Mouse (Mus musculus): ENCODE data around the gene Cplx3. TPM values are rescaled to one million over a fixed set of nuclear protein-coding genes. Genes with fewer than 3 reads are reported as not detected.

Cplx3 gene
- polyA plus RNA-seq, 1 experiment from 2014 or later, result not detected

DNA sequence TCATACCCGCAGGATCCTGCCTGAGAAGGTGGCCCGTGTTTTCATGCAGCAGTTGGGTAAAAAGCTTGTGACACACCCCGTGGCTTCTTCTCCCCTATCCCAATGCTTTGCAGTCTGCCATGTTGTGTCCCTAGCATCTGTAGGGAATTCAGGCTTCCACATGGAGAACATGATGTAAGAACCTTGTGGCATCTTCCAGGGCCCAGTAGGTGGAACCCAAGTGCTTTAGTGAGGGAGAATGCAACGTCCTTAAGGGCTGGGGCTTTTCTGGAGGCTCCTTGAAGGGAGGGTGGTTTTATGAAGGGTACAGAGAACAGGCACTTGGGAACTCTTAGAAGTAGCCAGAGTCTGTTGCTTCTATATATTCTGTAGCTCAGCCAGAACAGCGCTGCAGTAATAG, 15.4 kb downstream of the Cplx3 start:
- H3K27me3 ChIP-seq (replicated peaks), result no peaks in the 10 kb centered on the region
- H3K4me2 ChIP-seq (replicated peaks), result no peak overlapping the region; the same call in 1 of the 2 replicates
- no peak for ATAC-seq
- H3K4me3 ChIP-seq (replicated peaks), result no peak overlapping the region
- WGBS, result 47% methylated on average over 5 of the region's 5 CpGs
- no peaks in the 10 kb centered on the region for H3K9me3 ChIP-seq
- H3K9ac ChIP-seq, result no peak overlapping the region
- H3K4me1 ChIP-seq (replicated peaks), result peaks cover 9% of the 10 kb centered on the region
- H3K27ac ChIP-seq, result no peak overlapping the region
- H3K36me3 ChIP-seq, result peaks cover 18% of the 10 kb centered on the region

DNA sequence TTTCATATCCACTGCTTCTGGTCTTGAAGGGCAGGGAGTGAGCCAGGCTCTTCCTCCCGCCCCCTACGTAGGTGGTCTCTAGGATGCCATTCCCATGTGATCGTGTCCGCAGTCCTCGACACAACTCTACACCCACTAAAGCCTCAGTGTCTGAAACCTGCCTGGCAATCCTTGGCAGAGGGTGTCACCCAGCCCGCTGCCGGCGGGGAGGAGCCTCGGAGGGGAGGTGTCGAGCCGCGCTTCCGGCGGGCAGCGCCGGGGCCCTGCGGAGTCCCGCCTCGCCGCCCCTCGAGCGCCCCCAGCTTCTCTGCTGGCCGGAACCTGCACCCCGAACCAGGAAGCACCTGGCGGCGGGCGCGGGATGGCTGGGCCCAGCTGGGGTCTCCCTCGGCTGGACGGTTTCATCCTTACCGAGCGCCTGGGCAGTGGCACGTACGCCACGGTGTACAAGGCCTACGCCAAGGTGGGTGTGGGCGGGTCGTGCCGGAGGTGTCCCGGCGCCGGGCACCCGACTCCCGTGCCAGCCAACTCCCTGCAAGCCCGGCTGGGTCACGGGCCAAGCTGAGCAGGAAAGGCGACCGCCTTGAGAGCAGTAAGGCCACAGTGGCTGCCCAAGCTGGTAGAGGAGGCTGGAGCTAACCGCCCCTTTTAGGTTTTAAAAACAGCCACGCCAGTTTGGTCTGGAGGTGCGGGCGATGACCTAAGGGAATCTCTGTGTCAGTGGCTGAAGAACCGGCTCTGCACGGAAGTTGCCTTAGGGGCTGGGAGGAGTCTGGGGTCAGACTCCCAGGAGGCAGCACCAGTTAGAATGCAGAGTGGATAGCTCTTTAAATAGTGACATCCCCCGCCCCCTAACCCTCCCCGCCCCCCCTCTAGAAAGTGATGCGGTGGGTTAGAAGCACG, 16.6 kb downstream of the Cplx3 start, which contains the start of gene Ulk3:
Gene Ulk3 (plus strand): TSS at position 229 of the 903 bp plus-strand sequence.
- H3K36me3 ChIP-seq, result peaks cover 22% of the 10 kb centered on the region
- peak within 1 kb of the TSS; percentile 60 for H3K4me3 ChIP-seq (replicated peaks)
- peak within 1 kb of the TSS; percentile 77 for H3K27ac ChIP-seq
- ATAC-seq, result peak; percentile 92
- under 1% methylated on average over 58 of the region's 58 CpGs for WGBS
- H3K27me3 ChIP-seq (replicated peaks), result no peaks in the 10 kb centered on the region
- no peaks in the 10 kb centered on the region for H3K9me3 ChIP-seq
- H3K4me1 ChIP-seq (replicated peaks), result peaks cover 9% of the 10 kb centered on the region
- H3K9ac ChIP-seq, result peak within 1 kb of the TSS; percentile 73
- H3K4me2 ChIP-seq (replicated peaks), result peak within 1 kb of the TSS; percentile 84

DNA sequence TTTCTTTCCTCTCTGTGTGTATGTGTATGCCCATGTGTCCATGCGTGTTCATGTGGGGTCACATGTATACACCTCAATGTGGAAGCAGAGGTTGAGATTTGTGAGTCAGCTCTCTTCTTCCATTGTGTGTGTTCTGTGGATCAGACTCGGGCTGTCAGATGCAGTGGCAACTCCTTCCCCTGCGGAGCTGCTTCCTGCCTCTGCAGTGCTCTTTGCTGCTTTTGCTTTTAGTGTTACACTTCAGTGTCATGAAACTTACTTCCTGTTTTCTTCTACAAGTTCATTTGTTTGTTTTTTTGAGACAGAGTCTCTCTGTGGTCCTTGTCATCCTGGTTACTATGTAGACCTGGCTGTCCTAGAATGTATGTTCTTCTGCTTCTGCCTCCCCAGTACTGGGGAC, 21.1 kb downstream of the Cplx3 start:
- Histone ChIP-seq H3K27me3 (replicated peaks) (no peaks in the 10 kb centered on the region), H3K27ac (no peak overlapping the region), H3K36me3 (peaks cover 16% of the 10 kb centered on the region), H3K9ac (no peak overlapping the region), H3K9me3 (no peaks in the 10 kb centered on the region), H3K4me1 (replicated peaks) (peaks cover 9% of the 10 kb centered on the region), H3K4me2 (replicated peaks) (no peak overlapping the region), H3K4me3 (replicated peaks) (no peak overlapping the region)
- no peak for ATAC-seq
- 83% methylated on average over 3 of the region's 3 CpGs for WGBS

DNA sequence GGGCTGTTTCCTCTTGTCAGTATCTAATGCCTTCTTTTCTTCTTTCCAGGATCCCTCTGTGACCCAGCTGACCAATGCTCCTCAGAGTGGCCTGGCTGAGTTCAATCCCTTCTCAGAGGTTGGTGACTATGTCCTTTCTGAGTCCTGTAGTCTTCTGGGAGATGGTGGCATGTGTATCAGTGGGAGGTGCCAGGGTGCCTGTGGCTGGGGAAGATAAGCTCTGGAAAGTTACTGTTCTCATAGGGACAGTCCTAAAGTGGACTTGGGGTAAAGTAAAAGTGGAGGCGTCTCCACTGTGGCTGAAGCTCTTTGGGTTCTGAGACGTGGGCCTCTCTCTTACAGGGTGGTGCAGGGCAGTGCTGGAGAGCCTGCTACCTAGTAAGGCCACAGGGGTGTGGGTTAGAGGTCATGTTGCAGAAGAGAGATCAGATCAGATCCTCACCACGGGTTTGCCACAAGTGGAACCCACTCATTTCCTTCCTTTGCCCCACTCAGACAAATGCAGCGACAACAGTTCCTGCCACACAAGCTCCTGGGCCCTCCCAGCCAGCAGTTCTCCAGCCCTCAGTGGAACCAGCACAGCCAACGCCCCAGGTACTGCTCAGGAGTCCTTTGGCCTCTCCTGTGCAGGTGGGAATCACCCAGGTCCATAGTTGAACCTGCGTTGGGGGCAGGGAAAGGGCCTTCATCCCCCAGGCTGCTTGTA, 28.8 kb downstream of the Cplx3 start:
- Histone ChIP-seq H3K4me2 (replicated peaks) (no peak overlapping the region), H3K27ac (no peak overlapping the region), H3K4me3 (replicated peaks) (no peak overlapping the region), H3K27me3 (replicated peaks) (no peaks in the 10 kb centered on the region), H3K4me1 (replicated peaks) (no peaks in the 10 kb centered on the region), H3K36me3 (peaks cover 11% of the 10 kb centered on the region), H3K9ac (no peak overlapping the region), H3K9me3 (no peaks in the 10 kb centered on the region)
- WGBS, result 81% methylated on average over 6 of the region's 6 CpGs
- ATAC-seq, result no peak

DNA sequence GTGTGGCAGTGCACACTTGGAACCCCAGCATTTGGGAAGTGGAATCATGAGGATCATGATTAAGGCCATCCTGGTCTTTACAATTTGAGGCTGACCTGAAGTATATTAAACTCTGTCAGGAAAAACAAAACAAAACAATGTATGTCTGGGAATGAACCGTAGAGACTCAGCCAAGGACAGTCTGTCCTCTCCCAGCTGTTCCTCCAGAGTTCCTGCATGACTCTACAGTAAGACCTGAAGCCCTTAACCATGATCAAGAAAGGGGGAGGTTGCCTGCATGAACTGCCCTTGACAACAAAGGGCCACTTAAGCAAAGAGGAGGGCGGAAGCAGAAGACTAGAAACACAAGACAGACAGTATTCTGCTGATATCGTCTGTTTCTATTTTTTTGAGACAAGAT, 30.5 kb downstream of the Cplx3 start:
- peaks cover 11% of the 10 kb centered on the region for H3K36me3 ChIP-seq
- H3K9me3 ChIP-seq, result no peaks in the 10 kb centered on the region
- H3K4me2 ChIP-seq (replicated peaks), result no peak overlapping the region
- H3K27me3 ChIP-seq (replicated peaks), result no peaks in the 10 kb centered on the region
- no peak overlapping the region for H3K4me3 ChIP-seq (replicated peaks)
- 73% methylated on average over 3 of the region's 3 CpGs for WGBS
- H3K4me1 ChIP-seq (replicated peaks), result no peaks in the 10 kb centered on the region
- no peak overlapping the region for H3K9ac ChIP-seq
- ATAC-seq, result no peak
- H3K27ac ChIP-seq, result no peak overlapping the region

DNA sequence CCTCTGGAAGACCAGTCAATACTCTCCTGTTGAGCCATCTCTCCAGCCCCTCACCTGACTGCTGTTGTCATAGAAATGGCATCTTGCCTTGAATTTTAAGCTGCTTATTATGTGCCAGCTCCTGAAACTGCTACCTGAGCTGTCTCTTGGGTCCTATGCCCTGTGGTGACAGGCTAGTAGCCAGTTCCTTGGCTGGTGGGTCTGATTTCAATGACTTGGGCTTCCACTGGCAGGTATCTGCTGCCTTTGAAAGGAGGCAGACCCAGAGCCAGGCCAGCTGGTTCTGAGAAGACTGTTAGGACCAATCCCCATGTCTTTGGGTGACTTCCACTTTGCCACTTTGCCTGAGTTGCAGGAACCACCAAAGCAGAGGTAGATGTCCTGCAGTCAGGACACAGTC, 31.7 kb downstream of the Cplx3 start:
- no peak overlapping the region for H3K4me3 ChIP-seq (replicated peaks)
- no peak overlapping the region for H3K27ac ChIP-seq
- no peak for ATAC-seq
- no peaks in the 10 kb centered on the region for H3K4me1 ChIP-seq (replicated peaks)
- H3K27me3 ChIP-seq (replicated peaks), result no peaks in the 10 kb centered on the region
- no peak overlapping the region for H3K4me2 ChIP-seq (replicated peaks)
- peaks cover 16% of the 10 kb centered on the region for H3K36me3 ChIP-seq
- no peak overlapping the region for H3K9ac ChIP-seq
- no peaks in the 10 kb centered on the region for H3K9me3 ChIP-seq

DNA sequence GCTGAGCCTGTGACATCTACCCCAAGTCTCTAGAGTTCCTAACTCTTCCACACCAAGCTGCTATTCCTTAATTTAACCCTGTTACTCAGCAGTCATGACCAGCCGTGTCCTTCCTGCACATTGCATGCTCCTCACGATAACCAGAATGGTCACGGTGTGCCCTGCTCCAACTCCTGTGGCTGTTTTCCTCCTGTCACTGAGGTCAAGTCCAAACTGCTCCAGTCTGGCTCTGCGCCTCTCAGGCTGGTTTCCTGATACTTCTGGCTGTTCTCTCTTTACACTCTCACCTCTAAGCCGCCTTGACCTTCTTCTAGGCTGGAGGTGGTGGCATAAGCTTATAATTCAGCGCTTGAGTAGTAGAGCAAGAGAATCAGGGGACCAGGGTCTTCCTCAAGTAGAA, 37.6 kb downstream of the Cplx3 start:
- Histone ChIP-seq H3K27ac (no peak overlapping the region), H3K4me2 (replicated peaks) (no peak overlapping the region), H3K36me3 (peaks cover 16% of the 10 kb centered on the region), H3K9me3 (no peaks in the 10 kb centered on the region), H3K4me1 (replicated peaks) (peaks cover 21% of the 10 kb centered on the region), H3K27me3 (replicated peaks) (no peaks in the 10 kb centered on the region), H3K9ac (no peak overlapping the region), H3K4me3 (replicated peaks) (no peak overlapping the region)
- no peak for ATAC-seq
- WGBS, result 95% methylated on average over 6 of the region's 6 CpGs

DNA sequence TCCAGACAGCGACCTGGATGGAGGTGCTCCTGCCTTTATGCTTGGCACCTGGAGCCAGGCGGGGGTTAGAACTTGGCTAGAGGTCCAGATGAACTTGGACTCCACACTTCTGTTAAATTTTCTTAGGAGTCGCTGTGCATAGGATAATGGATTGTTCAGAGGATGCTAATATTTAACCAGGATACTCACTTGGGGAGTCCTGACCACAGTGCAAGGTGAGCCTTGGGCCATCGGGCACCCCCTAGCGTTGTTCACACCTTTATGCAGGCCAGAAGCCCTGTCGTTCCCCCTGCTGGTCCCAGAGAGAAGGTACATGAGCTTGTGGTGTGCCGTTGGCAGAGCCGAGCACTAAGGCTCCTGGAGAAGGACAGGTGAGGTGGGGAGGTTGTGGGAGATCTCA, 39.2 kb downstream of the Cplx3 start:
- H3K27me3 ChIP-seq (replicated peaks), result no peaks in the 10 kb centered on the region
- H3K36me3 ChIP-seq, result peaks cover 16% of the 10 kb centered on the region
- H3K9me3 ChIP-seq, result no peaks in the 10 kb centered on the region
- H3K4me2 ChIP-seq (replicated peaks), result no peak overlapping the region
- no peak overlapping the region for H3K9ac ChIP-seq
- peak; percentile 54; the same call in 1 of the 2 replicates for ATAC-seq
- no peak overlapping the region for H3K27ac ChIP-seq
- 48% methylated on average over 8 of the region's 8 CpGs for WGBS
- peaks cover 33% of the 10 kb centered on the region for H3K4me1 ChIP-seq (replicated peaks)
- H3K4me3 ChIP-seq (replicated peaks), result no peak overlapping the region

DNA sequence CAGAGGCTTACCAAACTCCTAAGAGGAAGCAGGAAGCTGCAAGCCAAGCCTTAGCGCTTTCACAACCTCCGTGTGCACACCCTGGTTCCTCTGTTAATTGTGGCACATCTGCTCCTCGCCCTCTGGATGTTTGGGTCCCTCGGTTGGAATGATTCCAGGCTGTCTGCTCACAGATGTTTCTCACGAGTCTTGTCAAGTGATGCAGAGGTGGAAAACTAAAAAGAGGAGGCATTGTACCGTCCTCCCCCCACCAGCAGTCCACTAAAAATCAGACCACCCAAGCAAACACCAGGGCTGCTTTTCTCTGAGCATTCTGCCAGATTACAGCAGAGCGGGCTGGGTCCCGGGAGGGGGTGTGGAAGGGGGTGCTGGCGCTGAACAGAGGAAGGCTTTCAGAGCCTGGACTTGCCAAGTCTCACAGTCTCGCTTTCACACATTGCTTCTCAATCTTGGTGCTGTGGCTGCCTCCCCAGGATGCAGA, 40.3 kb downstream of the Cplx3 start:
- H3K4me1 ChIP-seq (replicated peaks), result peaks cover 37% of the 10 kb centered on the region
- 0 out of 2 replicates have a peak overlapping the region, but pooled peaks have one; percentile 14 for H3K27ac ChIP-seq
- H3K4me3 ChIP-seq (replicated peaks), result no peak overlapping the region
- 34% methylated on average over 10 of the region's 10 CpGs for WGBS
- H3K27me3 ChIP-seq (replicated peaks), result no peaks in the 10 kb centered on the region
- no peaks in the 10 kb centered on the region for H3K9me3 ChIP-seq
- ATAC-seq, result no peak
- no peak overlapping the region for H3K9ac ChIP-seq
- H3K36me3 ChIP-seq, result peaks cover 16% of the 10 kb centered on the region
- H3K4me2 ChIP-seq (replicated peaks), result no peak overlapping the region

- WGBS, result 86% methylated on average over 6 of the region's 6 CpGs
- H3K27me3 ChIP-seq (replicated peaks), result no peaks in the 10 kb centered on the region
- peaks cover 13% of the 10 kb centered on the region for H3K36me3 ChIP-seq
- no peak overlapping the region for H3K4me2 ChIP-seq (replicated peaks)
- peaks cover 37% of the 10 kb centered on the region for H3K4me1 ChIP-seq (replicated peaks)
- H3K9ac ChIP-seq, result no peak overlapping the region
- H3K4me3 ChIP-seq (replicated peaks), result no peak overlapping the region
- no peak for ATAC-seq
- no peaks in the 10 kb centered on the region for H3K9me3 ChIP-seq
- H3K27ac ChIP-seq, result no peak overlapping the region
Observed at GRCm38 (mm10) chr9:57564609-57565008, 41.5 kb downstream of the Cplx3 start.

DNA sequence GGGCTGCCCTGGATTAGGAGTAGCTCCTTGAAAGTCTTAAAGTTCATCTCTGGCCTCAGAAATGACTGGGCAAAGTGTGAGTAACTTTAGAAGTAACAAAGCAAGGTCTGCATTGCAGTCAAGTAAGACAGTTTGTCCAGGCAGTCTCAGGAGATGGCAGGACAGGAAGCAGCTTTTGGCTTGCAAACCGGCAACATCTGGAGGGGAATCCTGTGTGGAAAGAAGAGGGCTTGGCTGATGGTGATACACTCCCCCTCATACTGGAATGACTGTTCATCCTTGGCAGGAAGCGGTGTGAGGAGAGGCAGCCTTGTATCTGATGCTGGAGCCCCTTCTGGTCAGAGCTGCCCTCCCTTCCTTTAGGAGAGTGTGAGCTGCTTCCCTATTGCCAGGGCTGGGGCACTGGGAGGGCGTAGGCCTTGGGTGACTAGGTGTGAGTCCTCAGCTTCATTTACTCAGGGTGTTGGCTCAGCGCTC, 43.1 kb downstream of the Cplx3 start:
- Histone ChIP-seq H3K36me3 (peaks cover under 1% of the 10 kb centered on the region; the same call in 1 of the 2 replicates), H3K9ac (no peak overlapping the region), H3K4me1 (replicated peaks) (peaks cover 37% of the 10 kb centered on the region), H3K4me2 (replicated peaks) (peak overlapping the region; percentile 32), H3K4me3 (replicated peaks) (0 out of 2 replicates have a peak overlapping the region, but pooled peaks have one; percentile 5), H3K27ac (peak overlapping the region; percentile 54), H3K9me3 (no peaks in the 10 kb centered on the region), H3K27me3 (replicated peaks) (no peaks in the 10 kb centered on the region)
- ATAC-seq, result peak; percentile 50
- WGBS, result 35% methylated on average over 4 of the region's 4 CpGs

- H3K36me3 ChIP-seq, result no peaks in the 10 kb centered on the region
- H3K9me3 ChIP-seq, result no peaks in the 10 kb centered on the region
- H3K4me1 ChIP-seq (replicated peaks), result peaks cover 26% of the 10 kb centered on the region
- 70% methylated on average over 13 of the region's 13 CpGs for WGBS
- peak overlapping the region; percentile 12; the same call in 1 of the 2 replicates for H3K9ac ChIP-seq
- peak overlapping the region; percentile 61 for H3K4me2 ChIP-seq (replicated peaks)
- H3K27ac ChIP-seq, result peak overlapping the region; percentile 77
- no peak for ATAC-seq
- H3K4me3 ChIP-seq (replicated peaks), result peak overlapping the region; percentile 67
- no peaks in the 10 kb centered on the region for H3K27me3 ChIP-seq (replicated peaks)
Observed at GRCm38 (mm10) chr9:57561711-57562099, 44.4 kb downstream of the Cplx3 start.
